Mouse (Mus musculus) neural tube, embryonic 12.5 days (tissue): ENCODE measurements at regions not wholly inside any gene's neighbourhood (a gene's known extent, or its start where the extent isn't known, plus 50 kb on each side); places are given as distances from the start of the nearest gene placed in this dataset.

Experiments used
- ATAC-seq: fragments of 200-750 bp; cut with Nextera tagmentation; 2 replicates; pipeline ENCODE4 v1.8.0; 2017; ENCODE audit warnings: low read depth, mild to moderate bottlenecking, moderate TSS enrichment, moderate library complexity; ENCODE audit not compliant: low FRiP score
- H3K27ac ChIP-seq: fragments of 300-500 bp; sonication (generic); 2 replicates; pipeline ENCODE4 v1.5.1; 2016
- H3K27me3 ChIP-seq: fragments of 300-500 bp; sonication (generic); replicated peaks from 2 replicates; pipeline ENCODE4 v1.6.1; 2016; ENCODE audit warnings: mild to moderate bottlenecking
- H3K36me3 ChIP-seq: fragments of 300-500 bp; sonication (generic); 2 replicates; pipeline ENCODE4 v1.6.1; 2016; ENCODE audit warnings: mild to moderate bottlenecking
- H3K4me1 ChIP-seq: fragments of 300-500 bp; sonication (generic); 2 replicates; pipeline ENCODE4 v1.6.1; 2016
- H3K4me2 ChIP-seq: fragments of 300-500 bp; sonication (generic); replicated peaks from 2 replicates; pipeline ENCODE4 v1.6.1; 2016; ENCODE audit warnings: mild to moderate bottlenecking
- H3K4me3 ChIP-seq: fragments of 300-500 bp; sonication (generic); 2 replicates; pipeline ENCODE4 v1.5.1; 2016
- H3K9ac ChIP-seq: fragments of 300-500 bp; sonication (generic); 2 replicates; pipeline ENCODE4 v1.6.1; 2016; ENCODE audit warnings: mild to moderate bottlenecking
- H3K9me3 ChIP-seq: fragments of 300-500 bp; sonication (generic); 2 replicates; pipeline ENCODE4 v1.6.1; 2016; ENCODE audit warnings: mild to moderate bottlenecking
- WGBS: fragments of 180-500 bp; shearing (Covaris S2); methylation state at CpG from one replicate; pipeline ENCODE4 v1.1.7; 2016; 5-methylcytosine and 5-hydroxymethylcytosine counted together

GRCm38 (mm10) chr17:42188531-42188930 is 127.2 kb upstream of the Ptchd4 start:
- no peak for ATAC-seq

GRCm38 (mm10) chr17:42190206-42190902 is 125.4 kb upstream of the Ptchd4 start:
- Histone ChIP-seq H3K4me3 (no peak overlapping the region), H3K4me2 (no peak overlapping the region), H3K9ac (no peak overlapping the region), H3K9me3 (no peaks in the 10 kb centered on the region), H3K4me1 (no peaks in the 10 kb centered on the region), H3K27me3 (no peaks in the 10 kb centered on the region), H3K27ac (no peak overlapping the region), H3K36me3 (no peaks in the 10 kb centered on the region)
- ATAC-seq = no peak
- WGBS = 83% methylated on average over 8 of the region's 8 CpGs

More at GRCm38 (mm10) chr17:42188531-42188930, 127.2 kb upstream of the Ptchd4 start:
- Histone ChIP-seq H3K4me3 (no peak overlapping the region), H3K27ac (no peak overlapping the region), H3K9ac (no peak overlapping the region), H3K4me2 (no peak overlapping the region), H3K4me1 (no peaks in the 10 kb centered on the region), H3K27me3 (no peaks in the 10 kb centered on the region), H3K9me3 (no peaks in the 10 kb centered on the region), H3K36me3 (no peaks in the 10 kb centered on the region)
- 93% methylated on average over 1 of the region's 1 CpGs for WGBS
